Mouse (Mus musculus): ENCODE results near the gene Zfp593. TPM values are rescaled to one million over a fixed set of nuclear protein-coding genes. Genes with fewer than 3 reads are reported as not detected.

Zfp593 gene
- polyA plus RNA-seq (2015; fragmentation: Nextera tagmentation; extraction: Ambion mirVana): 16.4 and 16.7 TPM in 2 replicates

GRCm38 (mm10) chr4:134245148-134245843 is at the start of gene Zfp593:
Zfp593 (minus strand) TSS chr4:134245592.
- peak within 1 kb of the TSS; percentile 84 for H3K4me2 ChIP-seq (replicated peaks)
- peak within 1 kb of the TSS; percentile 78 for H3K9ac ChIP-seq
- H3K27me3 ChIP-seq (replicated peaks): peaks cover 22% of the 10 kb centered on the region
- peak; percentile 88 for ATAC-seq
- peaks cover 22% of the 10 kb centered on the region for H3K4me1 ChIP-seq (replicated peaks)
- H3K9me3 ChIP-seq: no peaks in the 10 kb centered on the region
- WGBS: under 1% methylated on average over 60 of the region's 60 CpGs
- no peaks in the 10 kb centered on the region for H3K36me3 ChIP-seq
- H3K27ac ChIP-seq: no peak within 1 kb of the TSS
- peak within 1 kb of the TSS; percentile 74 for H3K4me3 ChIP-seq (replicated peaks)

- no peaks in the 10 kb centered on the region for H3K36me3 ChIP-seq
- no peak overlapping the region for H3K4me2 ChIP-seq (replicated peaks)
- 47% methylated on average over 9 of the region's 9 CpGs for WGBS
- no peak; the same call in 1 of the 2 replicates for ATAC-seq
- peaks cover 2% of the 10 kb centered on the region; the same call in 1 of the 2 replicates for H3K4me1 ChIP-seq (replicated peaks)
- H3K27me3 ChIP-seq (replicated peaks): 0 out of 2 replicates have a peak, but pooled peaks cover 2% of the 10 kb centered on the region
- no peak overlapping the region for H3K4me3 ChIP-seq (replicated peaks)
- H3K27ac ChIP-seq: no peak overlapping the region
- H3K9ac ChIP-seq: no peak overlapping the region
- no peaks in the 10 kb centered on the region for H3K9me3 ChIP-seq
Observed at GRCm38 (mm10) chr4:134293692-134294163, 48.3 kb upstream of the Zfp593 start.

- no peak for ATAC-seq
- Histone ChIP-seq H3K4me1 (replicated peaks) (peaks cover 8% of the 10 kb centered on the region), H3K9ac (no peak overlapping the region), H3K27me3 (replicated peaks) (0 out of 2 replicates have a peak, but pooled peaks cover 2% of the 10 kb centered on the region), H3K4me3 (replicated peaks) (no peak overlapping the region), H3K4me2 (replicated peaks) (no peak overlapping the region), H3K9me3 (no peaks in the 10 kb centered on the region), H3K36me3 (no peaks in the 10 kb centered on the region), H3K27ac (no peak overlapping the region)
- WGBS: 75% methylated on average over 18 of the region's 18 CpGs
Observed at GRCm38 (mm10) chr4:134293061-134293691, 47.8 kb upstream of the Zfp593 start.

- no peak overlapping the region for H3K4me3 ChIP-seq (replicated peaks)
- H3K27ac ChIP-seq: no peak overlapping the region
- H3K9me3 ChIP-seq: no peaks in the 10 kb centered on the region
- no peak overlapping the region for H3K9ac ChIP-seq
- peaks cover 10% of the 10 kb centered on the region for H3K4me1 ChIP-seq (replicated peaks)
- 21% methylated on average over 7 of the region's 7 CpGs for WGBS
- H3K27me3 ChIP-seq (replicated peaks): 0 out of 2 replicates have a peak, but pooled peaks cover 2% of the 10 kb centered on the region
- H3K4me2 ChIP-seq (replicated peaks): no peak overlapping the region
- H3K36me3 ChIP-seq: no peaks in the 10 kb centered on the region
- no peak for ATAC-seq
Observed at GRCm38 (mm10) chr4:134292067-134292466, 46.7 kb upstream of the Zfp593 start.

GRCm38 (mm10) chr4:134288397-134289256 is 43.2 kb upstream of the Zfp593 start:
- Histone ChIP-seq H3K27ac (peak overlapping the region; percentile 100), H3K4me1 (replicated peaks) (peaks cover 13% of the 10 kb centered on the region), H3K4me3 (replicated peaks) (peak overlapping the region; percentile 98), H3K4me2 (replicated peaks) (peak overlapping the region; percentile 69), H3K9ac (peak overlapping the region; percentile 99; the same call in 1 of the 2 replicates), H3K27me3 (replicated peaks) (0 out of 2 replicates have a peak, but pooled peaks cover 2% of the 10 kb centered on the region), H3K9me3 (no peaks in the 10 kb centered on the region), H3K36me3 (no peaks in the 10 kb centered on the region)
- ATAC-seq: no peak
- WGBS: 18% methylated on average over 11 of the region's 11 CpGs

GRCm38 (mm10) chr4:134287575-134288025 is 42.2 kb upstream of the Zfp593 start, which contains the start of gene Pdik1l:
Pdik1l (minus strand) TSS chr4:134287895.
- WGBS: under 1% methylated on average over 43 of the region's 43 CpGs
- Histone ChIP-seq H3K9ac (peak within 1 kb of the TSS; percentile 99), H3K4me3 (replicated peaks) (peak within 1 kb of the TSS; percentile 98), H3K27me3 (replicated peaks) (no peaks in the 10 kb centered on the region), H3K36me3 (peaks cover 2% of the 10 kb centered on the region; the same call in 1 of the 2 replicates), H3K27ac (peak within 1 kb of the TSS; percentile 100), H3K4me1 (replicated peaks) (peaks cover 13% of the 10 kb centered on the region), H3K4me2 (replicated peaks) (peak within 1 kb of the TSS; percentile 69), H3K9me3 (no peaks in the 10 kb centered on the region)
- ATAC-seq: peak; percentile 82

- Histone ChIP-seq H3K9me3 (no peaks in the 10 kb centered on the region), H3K4me1 (replicated peaks) (peaks cover 13% of the 10 kb centered on the region), H3K36me3 (peaks cover 4% of the 10 kb centered on the region; the same call in 1 of the 2 replicates), H3K9ac (peak overlapping the region; percentile 99), H3K27ac (peak overlapping the region; percentile 100), H3K4me2 (replicated peaks) (peak overlapping the region; percentile 69), H3K4me3 (replicated peaks) (peak overlapping the region; percentile 98), H3K27me3 (replicated peaks) (no peaks in the 10 kb centered on the region)
- under 1% methylated on average over 46 of the region's 59 CpGs for whole genome bisulfite sequencing
- ATAC-seq: peak; percentile 94
Observed at GRCm38 (mm10) chr4:134287168-134287564, 41.8 kb upstream of the Zfp593 start.

- under 1% methylated on average over 59 of the region's 59 CpGs for WGBS
- H3K4me3 ChIP-seq (replicated peaks): peak overlapping the region; percentile 98
- peak overlapping the region; percentile 69 for H3K4me2 ChIP-seq (replicated peaks)
- ATAC-seq: peak; percentile 57
- peaks cover 13% of the 10 kb centered on the region for H3K4me1 ChIP-seq (replicated peaks)
- peak overlapping the region; percentile 98 for H3K9ac ChIP-seq
- H3K27ac ChIP-seq: peak overlapping the region; percentile 89
- peaks cover 7% of the 10 kb centered on the region; the same call in 1 of the 2 replicates for H3K36me3 ChIP-seq
- H3K27me3 ChIP-seq (replicated peaks): no peaks in the 10 kb centered on the region
- H3K9me3 ChIP-seq: no peaks in the 10 kb centered on the region
Observed at GRCm38 (mm10) chr4:134286226-134287167, 41.1 kb upstream of the Zfp593 start.

- Histone ChIP-seq H3K4me1 (replicated peaks) (peaks cover 13% of the 10 kb centered on the region), H3K4me2 (replicated peaks) (no peak overlapping the region), H3K9ac (no peak overlapping the region), H3K27me3 (replicated peaks) (no peaks in the 10 kb centered on the region), H3K4me3 (replicated peaks) (no peak overlapping the region), H3K9me3 (no peaks in the 10 kb centered on the region), H3K27ac (no peak overlapping the region), H3K36me3 (peaks cover 7% of the 10 kb centered on the region; the same call in 1 of the 2 replicates)
- no peak for ATAC-seq
- WGBS: 82% methylated on average over 2 of the region's 2 CpGs
Observed at GRCm38 (mm10) chr4:134284942-134285341, 39.5 kb upstream of the Zfp593 start.

GRCm38 (mm10) chr4:134273417-134274345 is 28.3 kb upstream of the Zfp593 start:
- peak overlapping the region; percentile 11; the same call in 1 of the 2 replicates for H3K4me3 ChIP-seq (replicated peaks)
- no peak overlapping the region for H3K9ac ChIP-seq
- ATAC-seq: peak; percentile 85

More at GRCm38 (mm10) chr4:134273417-134274345, 28.3 kb upstream of the Zfp593 start:
- WGBS: 4% methylated on average over 14 of the region's 14 CpGs
- Histone ChIP-seq H3K36me3 (peaks cover 10% of the 10 kb centered on the region), H3K27me3 (replicated peaks) (no peaks in the 10 kb centered on the region), H3K27ac (0 out of 2 replicates have a peak overlapping the region, but pooled peaks have one; percentile 1), H3K4me1 (replicated peaks) (0 out of 2 replicates have a peak, but pooled peaks cover 2% of the 10 kb centered on the region), H3K4me2 (replicated peaks) (peak overlapping the region; percentile 51), H3K9me3 (no peaks in the 10 kb centered on the region)

All from intestine, embryonic 15.5 days (tissue).